Mouse (Mus musculus) 3T3-L1 (cell line): ENCODE measurements around the gene C1rl.
"Not testable (repeated sequence)": the region's sequence is repeated elsewhere in the genome, so short reads cannot be mapped to it uniquely, and the experiment has no call there.

Source experiments
- DNase-seq: peaks from one replicate; pipeline ENCODE4 v3.0.0-alpha.2; 2015; ENCODE audit warnings: low read depth, low spot score

Gene C1rl

DNA sequence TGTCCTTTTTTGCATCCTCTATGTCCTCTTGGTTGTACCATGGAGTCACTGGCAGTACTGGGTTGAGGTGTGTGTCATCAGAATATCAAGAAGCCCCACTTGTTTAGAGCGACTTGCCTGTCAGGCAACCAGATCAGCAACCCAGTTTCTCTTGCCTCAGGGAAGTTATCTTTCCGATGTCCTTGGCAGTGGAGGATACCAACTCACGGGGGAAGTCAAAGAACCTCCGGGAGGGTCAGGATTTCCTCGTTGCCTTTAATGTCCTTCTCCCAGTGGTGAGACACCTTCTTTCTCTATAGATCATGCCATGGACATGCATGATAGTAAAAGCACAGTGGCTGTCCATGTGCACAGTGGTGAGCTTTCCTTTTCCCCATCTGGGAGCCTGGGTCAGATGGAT lies 9.1 kb downstream of the C1rl start:
- DNase-seq: no peak

DNA sequence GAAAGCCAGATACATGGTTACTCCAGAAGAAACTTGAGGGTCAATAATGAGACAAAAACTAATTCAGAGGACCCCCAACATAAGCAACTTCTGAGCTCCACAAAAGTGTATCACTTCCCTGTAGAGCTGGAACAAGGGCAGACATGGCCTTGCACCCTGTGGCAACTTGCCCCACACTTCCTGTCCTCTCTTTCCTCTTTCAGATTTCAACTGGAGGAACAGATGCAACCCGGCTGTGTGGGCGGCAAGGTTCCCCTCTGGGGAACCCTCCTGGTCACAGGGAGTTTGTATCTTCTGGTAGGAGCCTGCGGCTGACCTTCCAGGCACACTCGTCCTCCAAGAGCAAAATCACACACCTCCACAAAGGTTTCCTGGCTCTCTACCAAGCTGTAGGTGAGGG lies 12.1 kb downstream of the C1rl start:
- DNase-seq: no peak

DNA sequence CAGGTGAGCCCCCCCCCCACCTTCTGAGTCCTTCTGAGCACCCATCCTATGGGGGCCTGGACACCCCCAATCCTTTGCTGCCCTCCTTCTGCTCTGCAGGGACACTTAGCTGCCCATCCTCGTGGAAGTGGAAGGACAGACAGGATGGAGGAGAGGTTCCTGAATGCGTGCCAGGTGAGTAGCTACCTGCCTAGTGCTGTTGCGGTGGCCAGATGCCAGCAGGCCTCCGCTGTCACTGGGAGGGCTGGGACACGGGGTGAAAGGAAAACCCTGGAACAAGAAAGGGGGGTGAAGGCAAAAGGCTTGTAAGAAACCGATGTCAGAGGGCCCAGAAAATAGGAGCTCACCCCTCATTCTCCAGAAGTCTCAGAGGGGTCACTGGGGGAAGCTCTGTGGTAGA lies 14.1 kb downstream of the C1rl start:
- DNase-seq: no peak

DNA sequence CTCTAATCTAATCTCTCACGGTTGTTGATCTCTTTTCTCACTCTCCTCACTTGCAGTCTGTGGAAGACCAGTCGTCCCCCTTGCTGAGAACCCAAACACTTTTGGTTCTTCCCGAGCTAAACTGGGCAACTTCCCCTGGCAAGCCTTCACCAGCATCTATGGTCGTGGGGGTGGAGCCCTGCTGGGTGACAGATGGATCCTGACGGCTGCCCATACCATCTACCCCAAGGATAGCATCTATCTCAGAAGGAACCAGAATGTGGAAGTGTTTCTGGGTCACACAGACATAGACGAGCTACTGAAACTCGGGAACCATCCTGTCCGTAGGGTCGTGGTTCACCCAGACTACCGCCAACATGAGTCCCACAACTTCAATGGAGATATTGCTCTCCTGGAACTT lies 15.4 kb downstream of the C1rl start:
- no peak for DNase-seq

DNA sequence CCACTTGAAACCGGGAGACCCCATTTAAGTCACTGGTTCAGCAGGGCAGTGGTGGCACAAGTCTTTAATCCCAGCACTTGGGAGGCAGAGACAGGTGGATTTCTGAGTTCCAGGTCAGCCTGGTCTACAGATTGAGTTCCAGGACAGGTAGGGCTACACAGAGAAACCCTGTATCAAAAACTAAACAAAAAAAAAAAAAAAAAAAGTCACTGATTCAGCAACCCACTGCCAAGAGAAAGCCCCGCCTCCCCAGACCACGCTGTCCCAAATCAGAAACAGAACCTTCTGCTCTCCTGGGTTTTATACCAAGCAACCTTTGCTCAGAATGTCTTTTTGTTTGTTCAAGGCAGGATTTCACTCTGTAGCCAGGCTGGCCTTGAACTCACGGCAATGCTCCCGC lies 16.3 kb downstream of the C1rl start:
- not testable (repeated sequence) for DNase-seq

DNA sequence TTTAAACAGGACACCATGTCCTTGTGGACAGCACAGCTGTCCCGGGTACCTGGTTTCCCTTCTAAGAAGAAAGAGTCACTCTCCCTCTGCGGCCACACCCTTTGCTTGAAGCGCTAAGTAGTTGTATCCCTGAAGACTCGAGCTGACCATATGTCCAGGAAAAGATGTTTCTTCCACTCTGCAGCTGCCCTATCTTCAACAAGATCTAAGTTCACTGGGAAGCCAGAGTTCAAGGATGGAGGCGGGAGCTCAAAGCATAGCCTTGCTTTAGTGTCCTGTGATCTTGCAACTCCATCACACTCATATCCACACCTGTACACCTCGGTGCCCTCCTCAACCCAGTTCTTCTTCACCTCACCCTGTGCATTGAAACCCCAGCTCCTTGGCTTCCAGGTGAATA lies 19.0 kb downstream of the C1rl start:
- DNase-seq: no peak

DNA sequence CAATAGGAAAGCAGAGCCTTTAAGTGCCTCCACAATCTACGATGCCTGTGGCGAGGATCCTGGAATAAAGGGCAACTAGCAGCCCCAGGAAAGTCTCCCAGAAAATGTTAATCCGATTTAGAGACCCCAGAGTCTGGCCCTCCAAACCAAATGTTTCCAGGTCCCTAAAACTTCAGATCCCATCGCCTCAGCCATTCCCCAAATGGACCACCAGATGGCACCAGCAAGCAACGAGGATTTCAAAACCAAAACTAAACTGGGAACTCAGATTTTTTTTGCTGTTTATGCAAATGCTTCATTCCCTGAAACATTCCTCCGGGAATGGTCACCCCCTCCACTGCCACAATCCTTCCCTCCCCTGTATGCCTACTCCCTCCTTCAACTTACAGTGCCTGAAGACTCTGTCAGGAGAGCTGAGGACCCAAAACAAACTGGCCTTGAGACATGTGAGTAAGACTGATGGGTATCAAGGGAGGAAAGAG lies 19.5 kb downstream of the C1rl start, which contains the start of gene C1ra:
Gene C1ra (plus strand): TSS at position 51 of the 482 bp plus-strand sequence.
- peak; percentile 91 for DNase-seq

DNA sequence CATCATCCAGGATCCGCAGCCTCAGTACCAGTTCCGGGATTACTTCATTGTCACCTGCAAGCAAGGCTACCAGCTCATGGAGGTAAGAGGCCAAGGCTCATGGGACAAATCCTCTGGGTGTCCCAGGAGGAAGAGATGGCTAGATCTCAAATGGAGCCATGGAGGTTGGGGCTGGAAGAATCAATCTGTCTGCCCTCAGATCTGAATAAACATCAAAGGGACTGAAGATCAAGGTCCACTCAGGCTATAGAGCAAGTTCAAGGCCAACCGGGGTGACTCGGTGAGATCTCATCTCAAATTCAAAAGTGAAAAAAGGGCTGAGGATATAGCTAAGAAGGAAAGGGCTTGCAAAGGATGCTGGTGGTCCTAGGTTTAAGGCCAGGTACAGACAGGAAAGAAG lies 24.8 kb downstream of the C1rl start:
- not testable (repeated sequence) for DNase-seq

DNA sequence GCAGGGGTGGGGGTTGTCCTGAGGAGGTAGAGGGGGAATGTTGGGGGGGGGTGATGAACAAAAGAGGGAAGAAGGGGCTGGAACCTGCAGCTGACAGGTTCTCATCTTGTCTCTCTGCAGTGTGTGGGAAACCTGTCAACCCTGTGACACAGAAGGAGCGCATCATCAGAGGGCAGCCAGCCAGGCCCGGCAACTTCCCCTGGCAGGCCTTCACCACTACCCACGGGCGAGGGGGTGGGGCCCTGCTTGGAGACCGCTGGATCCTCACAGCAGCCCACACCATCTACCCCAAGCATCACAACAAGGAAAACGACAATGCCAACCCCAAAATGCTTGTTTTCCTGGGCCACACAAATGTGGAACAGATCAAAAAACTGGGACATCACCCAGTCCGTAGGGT lies 29.2 kb downstream of the C1rl start:
- not testable (repeated sequence) for DNase-seq

DNA sequence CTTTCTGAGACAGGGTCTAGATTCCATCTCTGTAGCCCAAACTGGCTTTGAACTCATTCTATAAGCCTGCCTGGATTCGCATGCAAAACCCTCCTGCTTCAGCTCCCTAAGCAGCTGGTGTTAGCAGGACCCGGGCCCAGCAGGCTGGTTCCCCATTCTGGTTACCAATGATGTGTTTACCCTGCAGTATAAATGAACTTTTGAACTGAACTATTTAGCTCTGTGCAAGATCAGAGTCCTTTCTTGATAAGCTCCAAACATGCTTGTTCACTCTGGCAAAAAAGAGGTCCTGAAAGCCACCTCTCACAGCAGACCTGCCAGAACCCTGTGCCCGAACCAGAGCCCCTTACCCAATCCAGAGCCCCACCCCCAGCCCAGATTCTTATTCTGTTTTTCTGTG lies 35.0 kb downstream of the C1rl start:
- no peak for DNase-seq

DNA sequence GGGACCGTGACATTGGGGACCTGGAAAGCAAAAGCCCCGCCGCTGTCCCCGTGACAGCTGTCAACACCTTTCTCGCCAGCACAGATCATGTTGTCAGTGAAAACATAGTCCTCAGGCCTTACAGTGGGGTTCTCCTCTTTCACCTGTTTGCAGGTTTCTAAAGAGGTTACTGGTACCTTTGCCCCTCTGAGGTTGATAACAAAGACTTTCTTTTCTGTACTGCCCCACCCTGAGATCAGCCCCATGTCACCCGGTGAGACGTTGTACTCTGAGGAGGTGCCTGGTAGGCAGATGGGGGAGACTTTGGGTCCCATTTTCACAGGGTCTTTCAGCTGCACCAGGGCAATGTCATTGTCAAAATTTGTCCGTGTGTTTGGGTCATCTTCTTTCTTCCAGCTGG lies 38.2 kb downstream of the C1rl start:
- DNase-seq: no peak

DNA sequence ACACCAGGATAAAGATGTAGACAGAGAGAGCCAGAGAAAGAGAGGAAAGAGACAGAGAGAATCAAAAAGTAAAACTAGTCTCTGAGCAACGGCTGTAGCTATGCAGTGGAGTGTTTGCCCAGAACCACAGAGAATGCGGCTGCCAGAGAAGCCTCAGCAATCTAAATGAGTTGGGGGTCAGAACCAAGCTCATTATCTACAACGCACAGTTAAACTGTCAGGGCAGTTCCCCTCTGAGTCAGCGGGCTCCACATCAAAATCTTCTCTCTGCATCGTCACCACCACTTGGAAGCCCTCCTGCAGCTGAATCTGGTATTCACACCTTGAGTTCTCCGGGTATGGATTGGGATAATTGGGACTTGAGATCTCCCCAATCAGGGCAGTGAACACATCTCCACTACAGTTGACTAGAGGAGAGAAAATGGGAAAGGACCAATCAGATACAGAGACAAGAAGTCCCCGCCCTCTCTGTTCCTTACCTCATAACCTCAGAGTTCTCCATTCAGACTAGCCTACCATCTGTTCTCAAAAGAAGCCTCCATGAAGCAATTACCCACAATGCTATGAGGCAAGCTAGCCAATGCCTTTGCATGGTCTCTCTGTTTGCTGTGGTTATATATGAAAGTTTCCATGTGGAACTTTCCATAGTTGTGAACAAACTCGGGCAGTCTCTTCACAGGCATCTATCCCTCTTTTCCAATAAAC lies 43.4 kb downstream of the C1rl start:
- not testable (repeated sequence) for DNase-seq

DNA sequence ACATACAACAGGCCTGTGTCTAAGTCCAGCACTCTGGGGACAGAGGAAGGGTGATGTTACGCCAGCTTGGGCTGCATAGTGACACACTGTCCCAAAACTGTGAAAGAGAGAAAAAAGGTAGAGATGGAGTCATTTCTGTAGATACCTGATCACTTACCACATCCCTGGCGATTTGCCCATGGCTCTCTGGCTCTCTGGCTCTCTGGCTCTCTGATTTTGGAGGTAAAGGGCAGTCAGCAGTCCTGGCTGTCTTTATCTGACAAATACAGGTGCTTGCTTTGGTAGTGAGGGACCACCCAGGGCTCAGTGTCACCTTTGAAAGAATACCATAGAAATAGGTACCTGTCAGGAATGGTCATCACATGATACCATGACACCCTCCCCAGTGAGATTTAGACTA lies 48.3 kb downstream of the C1rl start:
- not testable (repeated sequence) for DNase-seq

DNA sequence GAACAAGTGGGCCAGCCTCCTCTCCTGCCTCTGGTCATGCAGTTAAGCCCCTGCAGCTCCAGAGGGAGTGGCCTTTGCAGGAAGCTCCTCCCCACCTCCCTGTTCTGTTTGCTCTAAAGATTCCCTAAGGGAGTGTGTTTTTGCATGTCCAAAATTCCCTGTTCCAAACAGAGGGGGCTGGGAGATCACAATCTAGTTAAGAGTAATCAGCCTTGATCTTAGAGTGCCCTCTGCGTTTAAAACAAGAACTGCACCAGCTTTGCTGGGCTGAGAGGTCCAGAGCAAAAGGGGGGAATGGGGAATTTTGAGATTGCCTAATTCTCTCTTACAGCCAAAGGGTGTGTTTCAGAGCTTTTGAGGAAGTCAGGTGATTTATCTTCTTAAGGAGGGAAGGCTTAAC lies 49.4 kb downstream of the C1rl start, which contains the start of gene C1s1:
Gene C1s1 (minus strand): TSS at position 76 of the 400 bp plus-strand sequence.
- DNase-seq: peak; percentile 85

DNA sequence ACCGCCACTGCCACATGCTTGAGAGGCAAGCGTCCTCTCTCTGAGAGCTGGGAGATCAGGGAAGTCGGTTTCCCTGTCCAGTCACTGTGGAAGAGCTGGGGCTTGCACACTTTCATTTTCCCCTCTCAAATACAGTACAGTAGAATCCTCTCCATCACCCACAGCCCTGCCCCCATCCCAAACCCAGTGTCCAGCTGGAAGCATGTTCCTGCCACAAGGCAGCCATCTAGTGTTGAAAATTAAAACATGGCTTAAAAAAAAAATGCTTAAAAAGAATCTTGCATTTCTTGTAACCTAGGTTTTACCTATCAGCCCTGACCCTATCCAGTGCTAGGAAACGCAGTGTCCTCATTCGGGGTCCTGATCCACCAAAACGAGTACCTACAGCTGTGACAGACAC lies 51.6 kb downstream of the C1rl start:
- peak; percentile 57 for DNase-seq

DNA sequence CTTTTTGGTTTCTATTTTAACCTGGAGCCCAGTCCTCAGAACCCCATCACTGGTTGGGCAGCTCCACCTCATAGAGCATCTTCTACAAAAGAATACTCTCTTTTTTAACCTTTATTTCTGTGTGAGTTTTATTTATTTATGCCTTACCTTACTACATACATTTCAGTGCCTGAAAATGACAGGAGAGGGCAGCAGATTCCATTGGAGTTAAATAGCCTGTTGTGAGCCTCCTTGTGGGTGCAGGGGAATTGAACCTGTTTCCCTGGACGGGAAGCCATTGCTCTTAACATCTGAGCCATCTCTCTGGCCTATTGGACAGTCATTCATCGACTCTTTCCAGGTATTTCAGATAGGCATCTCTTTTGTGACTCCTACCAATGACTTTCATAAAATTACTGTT lies 52.5 kb downstream of the C1rl start:
- peak; percentile 56 for DNase-seq

DNA sequence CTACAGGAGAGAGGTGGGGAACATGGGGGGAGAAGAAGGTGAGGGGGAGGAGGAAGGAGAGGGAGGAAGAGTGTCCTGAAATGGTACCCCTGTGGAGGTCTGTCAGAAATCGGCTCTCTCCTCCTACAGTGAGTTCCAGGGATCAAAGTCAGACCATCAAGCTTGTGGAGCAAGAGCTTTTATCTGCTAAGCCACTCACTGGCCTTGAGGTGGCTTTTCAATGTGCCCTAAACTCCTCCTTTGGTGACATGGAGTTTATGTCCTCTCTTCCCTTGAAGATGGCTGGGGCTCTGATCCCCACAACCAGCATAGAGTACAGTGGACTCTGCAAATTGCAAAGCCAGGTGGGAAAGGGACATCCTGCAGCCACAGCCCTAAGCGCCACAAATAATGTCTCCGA lies 55.1 kb downstream of the C1rl start:
- DNase-seq: not testable (repeated sequence)

DNA sequence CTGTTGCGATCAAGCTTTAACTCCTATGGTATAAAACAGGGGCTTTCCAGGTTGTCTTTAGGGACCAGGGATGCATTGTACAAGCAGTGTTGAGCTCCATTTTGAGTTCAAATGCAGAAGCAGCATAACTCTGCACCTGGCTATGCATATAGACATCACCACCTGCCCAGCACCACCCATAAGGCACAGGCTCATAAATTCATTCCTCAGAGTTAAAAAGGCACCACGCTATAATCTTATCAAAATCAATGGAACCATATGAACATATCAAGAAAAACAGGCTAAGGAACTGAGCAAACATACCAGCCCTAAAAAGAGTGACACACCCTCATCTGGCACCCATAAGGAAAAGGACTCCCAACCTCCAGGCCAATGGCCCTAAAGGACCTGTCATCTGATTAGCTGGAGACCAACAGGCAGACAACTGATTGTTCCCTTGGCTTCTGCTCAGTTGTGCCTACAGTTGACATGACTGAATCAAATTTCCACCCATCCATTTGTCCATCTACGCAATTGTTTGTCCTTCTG lies 56.2 kb downstream of the C1rl start:
- DNase-seq: no peak

DNA sequence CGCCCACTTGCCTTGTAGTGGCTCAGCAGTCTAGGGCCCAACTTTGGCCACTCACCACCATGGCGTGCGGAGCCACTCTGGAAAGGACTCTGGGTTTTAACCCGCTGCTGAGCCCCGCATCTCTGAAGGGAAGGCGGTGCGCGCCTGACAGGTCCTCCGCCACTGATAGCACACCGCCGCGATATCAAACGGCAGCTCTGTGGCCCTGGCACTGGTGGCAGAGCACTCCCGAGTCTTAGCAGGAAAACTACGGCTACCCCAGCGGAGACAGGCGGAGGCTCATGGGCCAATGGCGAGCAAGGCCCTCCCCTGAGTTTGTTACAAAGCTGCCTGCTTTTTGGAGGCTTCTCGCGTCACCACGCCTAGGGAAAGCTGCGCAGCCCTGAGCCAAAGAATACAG lies 59.9 kb downstream of the C1rl start:
- DNase-seq: no peak

DNA sequence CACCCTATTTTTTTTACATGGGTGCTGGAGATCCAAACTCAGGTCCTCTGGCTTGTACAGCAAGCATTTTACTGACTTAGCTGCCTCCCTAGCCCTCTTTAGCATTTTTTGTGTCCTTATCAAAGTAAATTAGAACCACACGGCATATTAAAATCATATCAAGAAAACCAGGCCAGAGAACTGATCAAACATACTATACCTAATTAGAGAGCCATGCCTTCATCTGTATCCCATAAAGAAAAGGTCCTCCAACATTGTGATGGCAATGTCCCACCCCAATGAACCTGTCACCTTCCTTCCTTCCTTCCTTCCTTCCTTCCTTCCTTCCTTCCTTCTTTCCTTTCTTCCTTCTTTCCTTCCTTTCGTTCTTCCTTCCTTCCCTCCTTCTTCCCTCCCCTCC lies 63.0 kb downstream of the C1rl start:
- DNase-seq: not testable (repeated sequence)
